Mouse (Mus musculus): ENCODE results near the gene Mfsd11.
"Not testable (repeated sequence)": the region's sequence is repeated elsewhere in the genome, so short reads cannot be mapped to it uniquely, and the experiment has no call there.

Gene Mfsd11

DNA sequence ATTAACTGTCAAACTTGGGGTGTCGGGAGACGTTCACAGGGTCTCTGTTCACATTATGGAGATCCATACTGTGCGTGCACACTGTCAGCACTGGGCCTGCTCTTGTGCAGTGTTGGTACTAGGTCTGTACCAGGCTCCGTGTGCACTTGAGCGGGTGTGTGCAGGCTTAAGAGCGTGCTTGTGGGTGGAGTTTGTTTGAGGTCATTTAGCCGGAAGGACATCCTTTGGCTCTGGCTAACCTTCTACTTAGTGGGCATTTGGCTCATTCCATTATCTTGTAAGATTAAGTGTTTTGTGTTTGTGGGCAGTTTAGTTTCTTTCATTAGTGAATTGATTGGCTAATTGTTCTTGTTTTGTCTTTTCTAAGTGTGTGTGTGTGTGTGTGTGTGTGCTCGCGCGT, 30.2 kb downstream of the Mfsd11 start:
- no peak for DNase-seq (ENCODE audit: low spot score)

DNA sequence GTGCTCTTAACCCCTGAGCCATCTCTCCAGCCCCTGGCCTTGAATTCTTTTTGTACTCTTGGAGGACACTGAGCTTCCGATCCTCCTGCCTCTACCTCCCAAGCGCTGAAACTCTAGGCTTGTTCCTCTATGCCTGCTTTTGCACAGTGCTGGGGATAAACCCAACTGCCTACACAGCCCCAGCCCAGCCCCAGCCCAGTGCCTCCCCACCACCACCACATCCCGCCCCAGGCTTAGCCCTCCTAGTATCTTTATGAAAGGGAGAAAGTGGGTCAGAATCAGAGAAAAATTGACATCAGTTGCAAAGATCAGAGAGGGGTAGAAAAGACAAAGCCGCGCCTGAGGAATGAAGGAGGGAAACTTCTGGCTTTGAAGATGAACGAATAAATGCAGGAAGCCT, 31.8 kb downstream of the Mfsd11 start:
- no peak for DNase-seq (ENCODE audit: low spot score)

DNA sequence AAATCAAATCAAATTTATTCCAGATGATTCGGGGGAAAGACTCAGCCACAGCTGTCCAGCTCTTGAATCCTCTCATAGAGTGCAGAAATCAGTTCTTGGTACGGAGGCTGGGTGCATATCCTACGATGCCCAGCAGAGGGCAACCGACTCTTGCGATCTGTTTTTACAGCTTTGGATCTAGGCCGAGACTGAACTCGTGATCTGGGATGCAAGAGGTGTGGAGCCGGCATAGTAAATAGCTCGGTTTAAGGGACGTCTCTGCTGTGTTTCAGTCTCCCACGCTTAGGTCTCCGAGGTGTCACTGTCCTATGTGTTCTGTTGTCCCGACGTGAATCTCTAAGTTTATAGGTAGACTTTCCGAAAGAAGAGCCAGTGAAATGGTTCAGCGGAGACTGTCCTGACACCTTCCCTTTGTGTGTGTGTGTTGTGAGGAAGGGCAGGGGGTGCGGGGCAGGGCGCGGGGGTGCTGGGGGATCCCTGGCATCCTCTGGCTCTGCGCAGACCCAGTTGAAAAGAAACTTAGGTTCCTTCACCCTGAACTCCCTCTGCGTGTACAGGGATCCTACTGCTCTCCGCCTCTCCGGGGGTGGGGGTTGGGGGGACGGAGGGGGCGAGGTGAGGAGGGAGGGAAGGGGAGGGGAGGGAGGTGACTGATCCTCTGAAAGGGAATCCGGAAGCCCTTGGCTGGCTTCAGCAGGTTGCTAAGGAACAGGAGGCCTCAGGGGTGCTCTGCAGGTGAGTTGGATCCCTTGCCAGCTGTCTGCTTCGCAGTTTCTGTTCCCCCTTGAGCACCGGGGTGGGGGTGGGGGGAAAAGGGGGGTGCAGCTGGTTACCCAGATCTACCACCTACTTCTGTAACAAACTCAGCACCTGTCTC, 33.3 kb downstream of the Mfsd11 start:
- DNase-seq (ENCODE audit: low spot score), result peak; percentile 72

DNA sequence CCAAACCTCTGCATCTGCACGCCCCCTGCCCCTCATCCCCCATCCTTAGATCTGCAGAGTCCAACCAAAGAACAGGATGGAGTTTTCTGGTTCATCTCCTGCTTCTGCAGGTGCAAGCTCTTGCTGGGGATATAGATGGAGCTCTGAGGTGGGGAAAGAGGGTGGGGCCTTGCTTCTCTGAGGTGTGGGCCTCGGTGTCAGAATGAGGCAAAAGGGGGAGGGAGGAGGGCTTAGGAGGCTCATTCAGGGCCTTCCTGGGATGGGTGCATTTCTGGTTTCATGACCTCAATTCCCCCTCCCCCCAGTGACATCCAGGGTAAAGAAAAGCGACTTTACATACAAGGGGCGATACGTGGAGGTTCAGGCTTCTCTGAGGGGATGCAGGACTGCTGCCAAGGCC, 34.9 kb downstream of the Mfsd11 start:
- DNase-seq (ENCODE audit: low spot score), result no peak

DNA sequence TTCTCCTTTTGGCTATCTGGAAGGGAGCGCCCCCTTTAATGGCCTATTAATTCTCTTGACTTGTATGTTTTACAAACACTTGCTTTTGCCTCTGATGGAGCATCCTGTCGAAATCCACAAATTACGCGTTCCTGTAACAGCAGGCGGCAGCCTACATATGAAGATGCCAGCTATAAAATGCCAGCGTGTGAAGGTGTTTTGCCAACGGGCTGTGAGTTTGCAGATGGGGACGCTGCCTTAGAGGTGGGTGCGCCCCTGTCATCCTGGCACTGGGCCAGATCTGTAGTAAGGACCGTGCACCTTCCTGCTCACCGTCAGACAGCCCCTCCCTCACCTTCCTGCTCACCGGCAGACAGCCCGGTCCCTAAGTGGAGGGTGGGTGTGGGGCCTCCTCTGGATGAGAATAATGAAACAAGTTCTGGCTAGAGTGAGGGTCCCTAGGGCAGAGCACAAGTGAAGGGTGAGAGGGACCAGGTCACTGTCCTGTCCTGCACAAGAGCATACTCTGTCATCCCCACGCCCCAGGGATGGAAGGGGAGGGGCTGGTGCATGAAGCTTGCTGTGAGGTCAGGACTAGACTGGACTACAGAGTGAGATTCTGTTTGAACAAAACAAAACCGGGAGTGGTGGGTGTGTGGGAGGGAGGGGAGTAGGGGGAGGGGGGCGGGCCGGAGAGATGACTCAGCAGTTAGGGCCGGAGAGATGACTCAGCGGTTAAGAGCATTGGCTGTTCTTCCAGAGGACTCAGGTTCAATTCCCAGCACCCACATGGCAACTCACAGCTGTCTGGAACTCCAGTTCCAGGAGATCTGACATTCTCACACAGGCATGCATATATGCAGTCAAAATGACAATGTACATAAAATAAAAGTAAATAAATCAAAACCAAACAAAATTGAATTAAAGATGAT, 41.5 kb downstream of the Mfsd11 start:
- no peak for DNase-seq (ENCODE audit: low spot score)

DNA sequence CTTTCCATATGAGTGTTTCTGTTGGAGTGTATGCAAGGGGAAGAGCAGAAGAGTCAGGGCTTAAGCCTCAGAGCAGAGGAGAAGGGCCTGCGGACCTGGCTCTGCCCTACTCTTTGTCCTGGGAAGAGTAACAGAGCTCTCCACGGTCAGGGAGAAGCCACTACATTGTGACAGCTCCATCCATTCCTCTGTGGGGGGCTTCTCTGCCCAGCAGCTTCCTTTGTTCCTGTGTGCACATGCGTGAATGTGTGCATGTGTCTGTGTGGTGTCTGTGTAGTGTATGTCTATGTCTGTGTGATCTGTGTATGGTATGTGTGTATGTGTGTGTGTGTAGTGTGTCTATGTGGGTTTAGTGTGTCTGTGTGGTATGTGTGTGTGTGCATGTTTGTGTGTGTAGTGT, 43.2 kb downstream of the Mfsd11 start:
- DNase-seq (ENCODE audit: low spot score), result no peak

DNA sequence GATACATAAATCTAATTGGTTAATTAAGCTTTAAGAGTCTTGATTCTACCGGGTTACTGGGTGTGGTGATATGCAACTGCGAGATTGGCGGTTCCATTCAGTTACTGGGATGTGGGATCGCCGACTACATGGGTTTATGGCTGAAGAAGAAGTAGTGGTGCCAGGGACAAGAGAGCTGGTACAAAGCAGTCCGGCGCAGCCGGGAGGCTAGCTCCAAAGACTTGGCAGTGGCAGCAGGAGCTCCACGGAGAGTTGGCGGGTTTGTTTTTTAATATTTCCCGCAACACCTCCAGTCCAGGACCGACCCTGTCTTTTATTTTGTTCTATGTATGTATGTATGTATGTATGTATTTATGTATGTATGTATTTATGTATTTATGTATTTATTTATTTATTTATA, 47.0 kb downstream of the Mfsd11 start:
- no peak for DNase-seq (ENCODE audit: low spot score)

DNA sequence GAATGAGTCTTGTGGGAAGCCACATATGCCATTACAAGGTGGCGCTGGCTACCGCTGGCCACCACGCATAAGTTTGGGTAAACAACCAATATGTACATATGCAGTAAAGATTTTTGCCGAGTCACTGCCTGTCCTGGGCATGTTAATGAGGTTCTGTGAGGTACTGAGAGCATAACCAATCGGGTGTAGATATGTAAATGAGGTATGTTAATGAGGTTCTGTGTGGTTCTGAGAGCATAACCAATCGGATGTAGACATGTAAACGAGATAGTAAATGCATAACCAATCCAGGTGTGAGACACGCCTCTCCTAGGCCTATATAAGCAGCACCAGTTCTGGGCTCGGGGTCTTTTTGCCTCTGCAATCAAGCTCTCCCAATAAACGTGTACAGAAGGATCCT, 50.3 kb downstream of the Mfsd11 start:
- DNase-seq (ENCODE audit: low spot score), result not testable (repeated sequence)

DNA sequence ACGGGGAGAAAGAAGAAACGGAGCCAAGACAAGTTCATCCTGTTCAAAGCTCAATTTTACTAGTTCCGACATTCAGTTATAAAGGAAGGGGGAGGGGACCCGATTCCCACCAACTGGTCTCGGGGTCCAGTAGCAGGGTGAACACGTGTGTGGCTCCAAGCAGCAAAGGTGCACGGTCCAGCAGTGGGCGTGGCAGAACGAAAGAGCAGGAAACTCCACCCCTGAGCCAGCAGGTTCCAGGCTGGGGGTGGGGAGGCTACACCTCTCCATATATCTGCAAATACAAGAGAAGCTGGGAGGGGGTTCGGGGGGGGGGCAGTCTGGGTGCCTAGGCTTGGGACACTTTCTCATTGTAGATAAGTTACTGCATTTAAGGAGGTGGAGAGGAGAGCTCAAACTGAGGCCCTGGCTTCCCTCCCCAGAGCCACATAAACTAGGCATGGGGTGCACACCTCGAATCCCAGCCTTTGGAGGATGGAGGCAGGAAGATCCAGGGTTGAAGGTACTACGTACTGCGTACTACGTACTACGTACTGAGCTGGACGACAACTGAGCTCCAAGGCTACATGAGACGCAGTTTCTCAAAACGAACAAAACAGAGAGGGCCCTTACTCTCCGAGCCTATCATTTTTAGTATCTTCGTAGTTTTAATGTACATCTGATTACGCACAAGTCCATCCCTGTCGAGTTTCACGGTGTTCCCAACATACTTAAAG, 53.7 kb downstream of the Mfsd11 start:
- no peak for DNase-seq (ENCODE audit: low spot score)

DNA sequence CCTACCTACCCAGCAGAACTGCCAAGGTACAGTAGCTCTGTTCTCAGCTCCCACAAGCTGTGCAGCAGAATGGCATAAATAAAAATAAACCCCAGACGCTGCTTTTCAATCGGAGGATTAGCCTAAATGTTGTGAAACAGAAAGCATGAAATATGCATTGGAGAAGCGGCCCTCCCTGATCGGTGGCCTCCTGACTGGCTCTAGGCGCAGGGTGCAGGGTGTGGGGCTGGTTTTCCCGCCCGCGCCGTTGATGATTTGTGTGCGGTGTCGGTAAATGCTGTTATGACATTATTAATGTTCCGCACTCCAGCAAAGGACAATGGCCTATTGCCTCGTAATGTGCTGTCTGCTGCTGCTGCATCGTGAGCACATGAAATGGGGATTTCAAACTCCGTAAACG, 61.3 kb downstream of the Mfsd11 start:
- no peak for DNase-seq (ENCODE audit: low spot score)

DNA sequence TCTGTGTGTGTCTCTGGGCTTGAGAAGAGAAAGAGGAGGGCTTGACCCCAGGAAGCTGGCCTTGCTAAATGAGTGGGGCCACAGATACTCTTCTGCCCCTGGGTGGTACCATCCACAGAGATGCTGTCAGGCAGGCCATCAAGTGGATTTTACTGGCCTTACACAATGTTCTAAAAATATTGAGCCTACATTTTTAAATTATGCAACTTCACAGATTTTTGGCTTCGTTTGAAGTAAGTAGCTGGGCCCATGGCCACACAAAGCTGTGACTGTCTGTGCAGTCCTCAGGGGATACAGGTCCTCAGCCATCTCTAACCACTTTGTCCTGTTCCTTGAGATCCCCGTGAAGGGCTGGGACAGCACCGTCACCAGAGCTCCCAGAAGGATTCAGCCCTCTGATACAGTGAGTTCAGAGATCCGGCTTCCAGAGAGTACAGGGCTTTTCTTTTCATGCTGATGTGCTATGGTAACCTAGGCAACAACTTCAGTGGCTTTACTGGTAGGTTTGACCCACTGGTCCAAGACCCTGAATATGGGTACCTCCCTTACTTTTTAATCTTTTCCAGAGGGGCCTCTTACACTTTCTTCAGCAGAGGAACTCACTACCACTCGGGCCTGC, 62.1 kb downstream of the Mfsd11 start:
- no peak for DNase-seq (ENCODE audit: low spot score)

DNA sequence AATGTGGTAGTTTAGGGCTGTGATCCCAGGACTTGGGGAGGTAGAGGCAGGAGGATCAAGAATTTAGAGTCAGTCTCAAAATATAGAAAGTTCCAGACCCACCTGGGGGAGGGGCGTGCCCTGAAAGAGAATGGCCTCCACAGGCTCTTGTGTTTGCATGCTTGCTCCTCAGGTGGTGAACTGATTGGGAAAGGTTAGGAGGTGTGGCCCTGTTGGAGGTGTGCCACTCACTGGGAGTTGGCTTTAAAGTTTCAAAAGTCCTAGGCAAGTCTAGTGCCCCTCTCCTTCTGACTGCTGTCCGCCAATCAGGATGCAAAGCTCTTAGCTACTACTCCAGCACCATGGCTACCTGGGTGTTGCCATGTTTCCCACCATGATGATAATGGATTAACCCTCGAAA, 63.0 kb downstream of the Mfsd11 start:
- no peak for DNase-seq (ENCODE audit: low spot score)

DNA sequence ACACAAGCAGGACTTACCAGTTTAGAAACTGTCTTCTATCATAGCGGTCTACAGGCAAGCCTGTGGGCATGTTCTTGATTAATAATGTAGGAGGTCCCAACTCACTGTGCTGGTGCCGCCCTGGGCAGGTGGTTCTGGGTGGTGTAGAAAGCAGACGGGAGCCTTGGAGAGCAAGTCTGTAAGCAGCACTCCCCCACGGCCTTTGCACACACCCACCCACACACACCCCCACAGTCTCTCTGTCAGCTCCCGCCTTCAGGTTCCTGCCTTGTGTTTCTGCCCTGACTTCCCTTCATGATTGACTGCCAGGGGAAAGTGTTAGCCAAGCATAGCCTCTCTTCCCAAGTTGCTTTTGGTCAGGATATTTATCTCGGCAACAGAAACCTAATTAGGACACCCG, 65.1 kb downstream of the Mfsd11 start:
- peak; percentile 23 for DNase-seq (ENCODE audit: low spot score)

DNA sequence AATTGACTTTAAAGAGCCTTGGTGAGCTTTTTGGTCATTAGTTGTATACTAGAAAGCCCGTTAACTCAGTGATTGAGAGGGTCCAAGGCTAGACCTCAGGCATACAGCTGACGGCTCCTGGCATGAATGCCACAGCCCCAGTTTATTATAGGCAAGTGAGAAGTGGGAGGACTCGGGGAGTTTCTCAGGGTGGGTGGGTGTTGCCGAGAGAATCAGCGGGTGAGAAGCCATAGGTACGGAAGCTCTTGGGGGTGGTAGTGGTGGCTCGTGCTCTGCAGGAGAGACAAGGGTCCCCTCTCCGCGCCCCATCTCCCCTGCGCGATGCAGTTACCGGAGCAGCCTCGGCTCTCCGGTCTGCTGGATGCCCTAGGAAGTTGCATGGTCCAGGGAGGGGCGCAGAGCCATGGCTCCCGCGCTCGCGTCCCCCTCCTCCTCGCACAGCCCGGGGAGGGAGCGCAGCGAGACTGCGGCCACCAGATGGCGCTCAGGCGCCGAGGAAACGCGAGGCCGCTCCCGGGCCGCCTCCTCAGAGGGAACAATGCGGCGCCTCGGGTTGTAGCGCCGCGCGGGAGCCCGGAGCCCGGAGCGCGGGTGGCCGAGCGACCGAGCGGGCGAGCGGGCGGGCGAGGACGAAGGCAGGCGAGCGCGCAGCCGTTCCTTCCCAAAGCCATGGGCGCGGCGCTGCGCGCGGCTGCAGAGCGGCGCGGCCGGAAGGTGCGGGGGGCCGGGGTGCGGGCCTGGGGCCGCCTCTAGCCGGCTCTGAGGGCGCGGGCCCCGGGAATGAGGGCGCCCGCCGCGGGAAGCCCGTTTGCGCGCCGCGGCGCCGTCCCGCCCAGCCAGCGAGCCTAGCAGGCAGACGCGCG, 66.3 kb downstream of the Mfsd11 start, which contains the start of gene Mgat5b:
Mgat5b (plus strand) TSS at position 541 of the 863 bp plus-strand sequence.
- peak; percentile 84 for DNase-seq (ENCODE audit: low spot score)

DNA sequence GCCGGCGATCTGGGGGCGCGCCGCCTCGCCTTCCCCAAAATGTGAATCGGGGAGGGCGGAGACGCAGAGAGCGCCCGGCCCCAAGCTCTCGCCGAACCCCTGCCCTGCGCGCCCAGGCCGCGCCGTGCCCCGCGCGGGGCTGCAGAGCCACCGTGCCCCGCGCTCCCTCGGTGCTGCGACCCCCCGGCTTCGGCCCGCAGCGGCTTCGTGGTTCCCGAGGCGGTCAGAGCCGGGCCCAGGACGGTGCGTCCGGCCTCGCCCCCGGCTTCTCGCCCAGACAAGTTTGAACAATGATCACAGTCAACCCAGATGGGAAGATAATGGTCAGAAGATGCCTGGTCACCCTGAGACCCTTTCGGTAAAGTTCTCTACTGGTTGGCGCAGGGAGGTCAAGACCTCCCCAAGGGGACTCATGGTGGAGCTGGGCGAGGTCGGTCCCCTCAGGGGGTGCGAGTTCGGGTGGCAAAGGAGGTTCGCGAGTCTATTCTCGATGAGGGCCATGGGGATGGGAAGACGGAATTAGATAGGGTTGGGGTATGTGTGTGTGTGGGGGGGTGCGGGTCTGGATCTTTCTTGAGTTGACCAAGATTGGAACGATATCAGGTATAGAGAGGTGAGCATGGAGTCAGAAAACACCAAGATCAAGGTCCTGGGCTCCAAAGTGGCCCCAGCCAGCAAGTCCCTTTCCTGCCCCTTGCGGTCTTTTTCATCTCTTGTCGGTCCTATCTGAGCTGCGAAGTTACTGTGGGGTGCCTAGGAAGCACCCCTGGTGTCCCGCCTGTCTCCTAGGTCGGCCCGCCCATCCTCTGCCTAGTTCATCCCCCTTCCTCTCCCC, 67.2 kb downstream of the Mfsd11 start:
- no peak for DNase-seq (ENCODE audit: low spot score)

DNA sequence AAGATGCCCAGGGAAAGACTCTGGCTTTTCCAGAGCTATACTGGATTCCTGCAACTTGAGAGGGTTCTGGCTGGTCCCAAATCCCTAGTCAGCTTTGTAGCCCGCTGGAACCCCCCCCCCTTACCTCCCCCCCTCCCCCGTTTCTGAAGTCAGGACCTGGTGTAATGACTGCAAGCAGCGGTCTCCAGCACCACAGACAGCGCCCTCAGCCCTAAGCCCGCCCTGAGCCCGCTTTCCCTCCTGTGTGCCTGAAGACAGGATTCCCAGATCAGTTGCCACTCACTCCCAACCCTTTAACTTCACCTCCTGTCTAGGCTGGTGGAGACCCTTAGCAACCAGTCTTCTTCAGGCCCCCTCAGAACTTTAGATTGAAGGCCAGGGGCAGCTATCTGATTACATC, 68.5 kb downstream of the Mfsd11 start:
- DNase-seq (ENCODE audit: low spot score), result peak; percentile 21

DNA sequence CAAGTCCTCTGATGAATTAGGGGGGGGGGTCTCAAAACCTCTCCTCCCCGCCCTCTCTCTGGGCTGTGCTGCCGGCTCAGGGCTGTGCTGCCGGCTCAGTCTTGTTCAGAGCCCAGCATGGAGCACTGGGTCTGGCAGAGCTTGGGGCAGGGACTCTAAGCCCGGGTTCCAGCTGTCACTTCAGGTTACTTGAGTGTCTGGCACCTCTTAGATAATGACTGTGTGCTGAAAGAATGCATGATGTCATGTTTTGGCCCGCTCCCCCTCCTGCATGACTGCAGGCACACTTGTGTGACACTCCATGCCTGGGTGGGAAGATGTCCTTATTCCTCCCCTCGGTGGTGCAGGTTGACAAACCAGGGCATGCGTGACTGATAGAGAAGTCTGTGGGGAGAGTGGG, 69.8 kb downstream of the Mfsd11 start:
- no peak for DNase-seq (ENCODE audit: low spot score)
